Mouse (Mus musculus): ENCODE measurements at regions not wholly inside any gene's neighbourhood (a gene's known extent, or its start where the extent isn't known, plus 50 kb on each side); places are given as distances from the start of the nearest gene placed in this dataset.
"Not testable (repeated sequence)": the region's sequence is repeated elsewhere in the genome, so short reads cannot be mapped to it uniquely, and the experiment has no call there.

DNA sequence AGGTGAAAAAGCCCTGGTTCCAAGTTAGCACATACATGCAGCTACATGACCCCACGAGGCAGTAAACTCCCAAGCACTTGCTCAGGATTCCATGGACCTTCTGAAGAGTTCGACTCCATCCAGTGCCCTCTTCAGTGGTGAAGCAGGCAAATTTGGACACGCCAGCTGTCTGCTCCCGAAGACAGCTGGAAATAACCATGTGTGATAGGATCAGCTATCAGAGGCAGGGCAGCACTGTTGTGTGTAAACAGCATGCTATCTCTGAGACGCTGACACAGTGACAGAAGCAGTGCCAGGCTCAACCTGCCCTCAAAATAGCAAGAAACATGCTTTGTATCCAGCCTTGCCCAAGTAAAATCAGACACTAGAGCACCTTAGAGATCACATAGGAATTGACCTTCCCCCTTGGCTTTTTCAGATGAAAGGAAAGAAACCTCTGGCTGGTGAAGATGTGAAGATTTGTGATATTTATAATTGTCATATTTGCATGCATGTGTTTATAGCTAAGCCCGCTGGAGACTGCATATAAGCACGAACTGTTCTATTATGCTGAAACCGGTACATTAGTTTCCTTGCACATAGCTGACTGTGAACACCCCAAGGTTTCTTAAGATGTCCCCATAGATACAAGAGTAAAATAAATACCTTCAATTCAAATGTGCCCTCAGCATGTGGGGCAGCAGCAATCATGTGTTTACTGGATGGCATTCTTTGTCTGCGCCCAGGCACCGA lies 146.4 kb upstream of the Nrip1 start:
- DNase-seq (ENCODE audit: low spot score), result no peak

DNA sequence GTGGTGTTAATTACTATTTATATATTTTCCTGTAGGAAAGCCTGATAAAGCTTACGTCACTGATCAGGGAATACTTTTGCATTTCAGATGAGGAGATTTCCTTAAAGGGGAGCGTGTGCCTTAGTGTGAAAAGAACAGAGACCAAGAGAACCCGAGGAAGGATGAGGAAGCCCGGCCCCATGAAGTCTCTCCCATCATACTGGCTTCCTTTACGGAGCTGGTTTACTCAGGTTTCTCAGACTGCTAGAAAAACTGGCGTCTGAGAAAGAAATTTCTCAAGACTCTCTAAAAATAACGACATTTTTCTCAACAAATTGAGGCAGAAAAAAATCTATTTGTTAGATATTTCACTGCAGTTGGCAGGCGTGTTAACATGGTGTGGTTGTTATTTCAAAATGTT lies 137.2 kb upstream of the Nrip1 start:
- no peak for DNase-seq (ENCODE audit: low spot score)

DNA sequence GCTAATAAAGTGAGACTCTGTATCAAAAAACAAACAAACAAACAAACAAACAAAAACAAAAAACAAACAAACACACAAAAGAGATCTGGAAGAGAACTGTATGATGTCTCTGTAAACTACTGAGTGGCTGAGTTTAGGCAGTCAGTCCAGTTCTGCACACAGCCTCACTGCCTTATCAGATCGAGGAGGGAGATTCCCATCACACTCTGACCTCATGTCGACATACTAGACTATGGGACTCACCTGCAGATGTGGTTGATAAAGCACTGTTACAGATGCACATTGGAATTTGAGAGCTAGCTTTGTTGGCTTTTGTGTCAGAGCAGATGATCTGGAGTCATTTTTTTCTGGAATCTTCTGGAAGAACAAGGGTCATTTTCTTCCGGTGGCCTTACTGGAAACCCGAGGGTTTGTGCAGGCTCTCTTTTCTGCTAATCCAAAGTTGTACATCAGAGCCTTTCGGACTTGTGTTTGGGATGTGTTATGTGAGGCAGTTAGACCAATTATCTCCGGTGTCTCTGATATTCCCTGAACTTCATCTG lies 135.6 kb upstream of the Nrip1 start:
- no peak for DNase-seq (ENCODE audit: low spot score)

DNA sequence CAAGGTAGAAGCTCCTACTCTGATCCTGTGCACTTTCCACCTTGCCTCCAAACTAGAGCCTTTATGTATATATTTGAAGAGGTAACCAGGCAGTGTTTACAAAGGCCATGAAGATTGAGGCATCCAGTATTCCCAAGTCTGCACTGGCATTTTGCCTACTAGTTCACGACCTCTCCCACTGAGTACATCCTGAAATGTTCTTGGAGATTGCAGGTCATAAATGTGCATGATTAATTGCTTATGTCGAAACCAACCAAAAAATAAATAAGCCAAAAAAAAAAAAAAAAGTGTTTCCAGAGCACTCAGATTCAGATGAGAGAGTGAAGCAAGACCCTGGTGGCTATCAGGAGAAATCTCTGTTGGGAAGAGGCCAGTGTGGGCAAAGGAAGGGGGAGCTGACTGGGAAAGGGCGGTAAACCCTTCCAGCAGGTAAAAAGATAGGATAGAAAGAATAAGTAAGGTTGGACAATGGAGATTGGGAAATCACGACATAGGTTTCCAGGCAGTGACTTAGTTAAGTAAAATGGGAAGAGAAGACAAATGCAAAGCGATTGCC lies 133.6 kb upstream of the Nrip1 start:
- no peak for DNase-seq (ENCODE audit: low spot score)

DNA sequence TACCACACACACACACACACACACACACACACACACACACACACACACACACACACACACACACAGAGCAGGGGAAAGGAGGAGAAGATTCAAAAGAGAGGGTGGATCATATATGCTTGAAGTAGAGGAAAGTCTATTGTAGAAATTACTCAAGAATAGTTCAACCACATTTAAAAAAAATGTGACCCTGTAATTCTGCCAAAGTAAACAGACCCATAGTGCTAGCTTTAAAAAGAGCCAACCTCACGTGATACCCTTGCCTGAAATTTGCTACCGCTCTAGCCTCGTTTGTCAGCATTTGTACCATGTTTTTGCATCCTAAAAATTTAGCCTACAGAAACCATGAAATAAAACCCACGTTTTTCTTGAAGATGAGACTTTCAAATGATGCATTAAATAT lies 132.6 kb upstream of the Nrip1 start:
- DNase-seq (ENCODE audit: low spot score), result no peak

DNA sequence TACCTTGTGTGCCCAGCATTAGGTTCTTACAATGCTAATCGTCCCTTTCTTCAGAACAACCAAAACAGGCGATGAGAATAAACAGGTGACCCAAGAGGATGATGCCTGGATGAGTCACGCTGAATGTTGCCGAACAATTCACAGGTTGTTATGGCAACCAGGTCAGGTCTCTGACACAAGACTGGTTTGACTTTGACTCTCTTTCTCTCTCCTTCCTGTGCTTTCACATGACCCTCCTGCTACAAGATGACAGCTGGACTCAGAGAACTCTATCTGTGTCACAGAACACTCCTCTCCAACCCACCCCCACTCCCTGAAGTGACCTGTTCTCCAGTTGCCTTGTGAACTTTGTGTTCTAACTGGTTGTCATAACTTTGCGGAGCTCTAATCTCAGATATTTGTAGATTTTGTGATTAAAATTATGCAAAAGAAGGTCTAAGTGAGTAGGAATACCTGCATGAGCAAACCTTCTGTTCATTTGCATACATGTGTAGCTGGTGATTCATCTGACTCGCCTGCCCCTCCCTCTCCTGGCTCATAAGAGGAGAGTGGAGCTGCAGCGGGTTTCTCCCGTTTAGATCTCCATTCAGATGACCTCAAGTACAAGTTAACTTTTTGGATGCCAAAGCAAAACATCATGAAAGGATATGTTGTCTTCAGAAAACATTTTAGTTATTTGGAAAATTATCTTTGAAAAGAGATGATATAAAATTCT lies 126.2 kb upstream of the Nrip1 start:
- no peak for DNase-seq (ENCODE audit: low spot score)

DNA sequence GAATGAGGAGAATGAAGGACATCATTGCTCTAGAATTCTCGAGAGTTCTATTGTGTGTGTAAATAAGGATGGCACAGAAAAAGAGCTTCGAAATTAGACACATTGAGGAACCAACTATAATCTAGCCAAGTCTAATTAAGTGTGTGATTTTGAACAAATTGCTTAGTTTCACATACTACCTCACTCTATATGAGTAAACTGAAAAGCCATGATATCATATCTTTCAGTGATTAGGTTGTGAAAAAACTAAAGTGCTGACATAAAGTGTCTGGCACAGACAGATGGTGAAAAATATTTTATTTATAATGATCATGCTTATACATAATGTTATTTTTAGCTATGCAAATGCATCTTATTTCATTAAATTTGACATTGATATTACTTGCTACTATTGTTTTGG lies 124.6 kb upstream of the Nrip1 start:
- DNase-seq (ENCODE audit: low spot score), result no peak

DNA sequence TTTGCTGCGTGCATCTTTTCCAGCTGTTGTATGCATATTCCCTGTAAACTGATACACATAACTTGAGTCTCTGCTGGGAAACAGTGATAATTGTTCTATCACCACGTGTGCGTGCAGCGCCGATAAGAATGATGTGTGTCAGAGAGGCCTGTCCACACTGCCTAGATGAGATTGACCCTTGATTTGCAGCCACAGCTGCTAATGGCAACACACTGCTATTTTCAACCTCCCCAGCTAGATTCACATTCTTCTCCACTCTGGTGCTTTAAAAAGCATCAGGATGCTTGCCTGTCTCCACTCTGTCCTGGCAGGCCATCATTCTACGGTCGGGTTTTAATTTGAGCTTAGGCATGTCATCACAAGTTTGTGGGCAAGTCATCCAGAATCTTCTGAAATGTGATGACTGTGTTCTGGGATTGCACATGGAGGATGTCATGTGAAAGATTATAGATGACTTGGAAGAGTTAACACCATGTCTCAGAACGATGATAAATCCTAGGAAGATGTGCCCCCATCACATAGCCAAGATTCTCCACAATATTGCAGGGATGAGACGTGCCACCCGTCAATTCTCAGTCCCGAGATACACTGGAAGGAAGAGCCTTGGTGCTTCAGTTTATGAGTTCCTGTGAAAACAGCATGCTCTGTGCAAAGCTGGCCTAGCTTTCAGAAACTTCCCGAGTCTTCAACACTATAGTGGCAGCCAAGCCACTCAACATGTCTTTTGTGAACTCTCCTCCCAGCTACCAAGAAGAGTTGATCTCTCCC lies 123.6 kb upstream of the Nrip1 start:
- DNase-seq (ENCODE audit: low spot score), result no peak

DNA sequence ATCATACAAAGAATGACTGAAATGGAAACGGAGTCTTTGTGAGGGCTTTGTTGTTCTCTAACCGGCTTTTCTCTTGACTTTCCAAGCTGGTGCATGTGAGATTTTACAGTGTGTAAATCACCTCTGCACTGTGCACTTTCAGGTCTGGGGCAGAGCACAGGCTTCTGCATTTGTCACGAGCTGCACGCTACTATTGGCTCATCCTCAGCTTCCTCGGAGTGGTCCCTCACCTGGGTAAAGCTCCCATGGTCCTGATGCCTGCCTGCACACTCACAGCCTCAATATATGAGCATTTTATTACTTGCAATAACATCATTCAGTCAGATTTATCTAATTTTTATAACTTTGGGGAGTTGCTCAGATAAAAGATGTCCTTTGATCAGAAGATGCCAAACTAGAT lies 109.8 kb upstream of the Nrip1 start:
- DNase-seq (ENCODE audit: low spot score), result no peak

DNA sequence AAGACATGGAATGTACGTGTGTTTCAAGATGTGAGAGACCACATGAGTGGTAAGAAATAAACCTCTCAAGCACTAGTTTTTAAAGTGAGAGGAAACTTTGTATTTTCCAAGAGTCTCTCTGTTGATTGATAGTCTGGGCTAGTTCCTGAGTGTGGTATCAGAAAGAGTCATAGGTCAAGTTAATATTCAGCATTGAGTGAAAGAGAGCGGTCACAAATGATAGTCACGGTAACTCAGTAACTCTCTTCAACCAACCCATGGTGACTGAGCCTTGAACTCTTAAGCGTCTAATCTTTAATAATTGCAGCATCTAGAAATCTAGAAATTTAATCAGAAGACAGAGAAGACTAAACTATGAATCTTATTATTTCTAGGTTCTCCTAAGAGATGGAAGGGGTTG lies 108.3 kb upstream of the Nrip1 start:
- no peak for DNase-seq (ENCODE audit: low spot score)

DNA sequence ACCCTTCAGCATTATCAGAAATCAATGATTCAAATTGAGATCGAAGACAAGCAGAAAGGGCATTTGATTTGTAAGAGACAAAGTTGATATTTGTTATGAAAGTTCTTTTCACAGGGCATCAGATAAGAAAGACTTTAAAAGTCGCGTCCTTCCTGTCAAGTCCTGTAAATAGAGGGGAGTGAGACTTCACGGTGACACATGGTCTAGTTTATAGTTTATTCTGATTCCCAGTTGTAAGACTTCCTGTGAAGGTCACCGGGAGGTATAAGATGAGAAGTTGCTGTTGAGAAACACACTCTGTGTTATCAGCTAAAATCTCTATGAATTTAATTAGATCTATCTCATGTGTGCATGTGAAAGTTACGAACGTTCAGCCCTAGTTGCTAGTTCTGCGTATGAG lies 103.8 kb upstream of the Nrip1 start:
- no peak for DNase-seq (ENCODE audit: low spot score)

DNA sequence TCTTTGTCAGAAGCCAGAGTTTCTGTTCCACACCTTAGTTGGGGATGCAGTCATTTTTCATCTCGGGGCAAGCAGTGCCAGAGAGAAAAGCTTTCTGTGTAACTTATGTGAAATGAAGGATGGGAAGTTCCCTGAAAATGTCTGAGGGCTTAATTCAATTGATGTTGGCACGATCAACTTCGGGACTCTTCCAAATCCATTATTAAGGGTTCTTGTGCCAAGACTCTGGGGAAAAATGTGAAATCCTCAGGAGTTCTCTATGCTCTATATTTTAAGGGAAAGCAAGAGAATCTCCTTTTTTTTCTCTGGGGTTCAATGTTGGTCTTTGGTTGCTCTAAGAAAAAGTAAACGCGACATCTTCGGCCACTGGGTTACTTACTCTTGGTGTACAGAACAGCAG lies 100.9 kb upstream of the Nrip1 start:
- DNase-seq (ENCODE audit: low spot score), result no peak

DNA sequence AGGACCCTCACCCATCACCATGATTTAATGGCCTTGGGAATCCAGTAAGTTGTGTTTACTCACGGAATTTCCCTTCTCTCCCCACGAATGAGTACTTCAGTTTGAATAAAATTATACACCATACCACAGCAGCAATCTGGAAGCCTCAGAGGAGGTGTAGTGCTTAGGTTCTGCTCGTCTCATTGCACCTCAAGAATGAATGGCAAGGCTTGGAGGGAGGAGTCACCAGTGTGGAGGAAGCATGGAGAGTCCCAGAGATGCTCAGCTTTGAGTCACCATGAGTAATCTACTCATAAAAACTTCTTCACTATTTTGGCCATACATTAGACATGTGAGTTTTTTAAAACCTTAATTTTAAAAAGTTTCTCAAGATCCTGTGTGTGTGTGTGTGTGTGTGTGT lies 98.8 kb upstream of the Nrip1 start:
- DNase-seq (ENCODE audit: low spot score), result no peak

DNA sequence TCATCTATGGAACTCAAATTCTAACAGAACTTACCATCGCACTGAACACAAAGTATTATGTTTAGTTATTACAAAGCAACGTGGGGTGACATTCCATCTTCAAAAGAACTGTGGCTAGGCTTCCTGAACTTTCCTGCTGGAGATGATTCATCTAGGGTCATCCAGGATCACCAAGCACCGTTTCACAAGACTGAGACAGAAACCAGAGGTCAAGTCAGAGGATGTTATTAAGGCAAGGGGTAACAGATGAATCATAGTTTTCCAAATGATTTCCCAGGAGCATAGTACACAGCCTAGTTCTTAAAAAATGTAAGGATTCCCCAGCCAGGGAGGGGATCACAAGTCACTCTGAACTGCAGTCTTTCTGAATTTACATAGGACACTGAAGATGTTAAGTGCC lies 97.5 kb upstream of the Nrip1 start:
- no peak for DNase-seq (ENCODE audit: low spot score)

DNA sequence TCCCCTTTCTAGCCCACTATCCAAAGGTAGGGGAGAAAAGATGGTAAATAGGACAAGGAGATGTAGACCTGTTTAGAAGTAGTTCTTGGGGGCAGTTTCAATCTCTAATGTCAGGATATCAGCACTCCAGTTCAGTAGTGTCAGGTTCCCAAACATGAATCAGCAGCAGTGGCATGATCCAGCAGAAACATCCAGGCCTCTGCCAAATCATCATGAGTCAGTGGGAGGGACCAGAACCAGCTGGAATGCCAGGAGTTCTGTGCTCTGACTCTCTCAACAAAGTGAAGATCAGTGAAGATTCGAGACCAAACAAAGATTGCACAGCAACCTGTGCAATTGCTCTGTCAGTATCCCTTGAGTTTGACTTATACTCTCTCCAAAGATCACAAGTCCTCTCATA lies 85.9 kb upstream of the Nrip1 start:
- DNase-seq (ENCODE audit: low spot score), result no peak

DNA sequence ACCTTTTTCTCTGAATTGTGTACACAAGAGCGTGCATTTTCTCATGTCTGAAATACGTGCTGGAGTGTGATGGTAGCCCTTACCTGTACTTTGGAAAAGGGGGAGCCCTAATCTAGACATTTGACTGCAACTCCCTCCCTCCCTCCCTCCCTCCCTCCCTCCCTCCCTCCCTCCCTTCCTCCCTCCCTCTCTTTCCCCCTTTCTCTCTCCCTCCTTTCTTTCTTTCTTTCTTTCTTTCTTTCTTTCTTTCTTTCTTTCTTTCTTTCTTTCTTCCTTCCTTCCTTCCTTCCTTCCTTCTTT lies 82.6 kb upstream of the Nrip1 start:
- DNase-seq (ENCODE audit: low spot score), result not testable (repeated sequence)

DNA sequence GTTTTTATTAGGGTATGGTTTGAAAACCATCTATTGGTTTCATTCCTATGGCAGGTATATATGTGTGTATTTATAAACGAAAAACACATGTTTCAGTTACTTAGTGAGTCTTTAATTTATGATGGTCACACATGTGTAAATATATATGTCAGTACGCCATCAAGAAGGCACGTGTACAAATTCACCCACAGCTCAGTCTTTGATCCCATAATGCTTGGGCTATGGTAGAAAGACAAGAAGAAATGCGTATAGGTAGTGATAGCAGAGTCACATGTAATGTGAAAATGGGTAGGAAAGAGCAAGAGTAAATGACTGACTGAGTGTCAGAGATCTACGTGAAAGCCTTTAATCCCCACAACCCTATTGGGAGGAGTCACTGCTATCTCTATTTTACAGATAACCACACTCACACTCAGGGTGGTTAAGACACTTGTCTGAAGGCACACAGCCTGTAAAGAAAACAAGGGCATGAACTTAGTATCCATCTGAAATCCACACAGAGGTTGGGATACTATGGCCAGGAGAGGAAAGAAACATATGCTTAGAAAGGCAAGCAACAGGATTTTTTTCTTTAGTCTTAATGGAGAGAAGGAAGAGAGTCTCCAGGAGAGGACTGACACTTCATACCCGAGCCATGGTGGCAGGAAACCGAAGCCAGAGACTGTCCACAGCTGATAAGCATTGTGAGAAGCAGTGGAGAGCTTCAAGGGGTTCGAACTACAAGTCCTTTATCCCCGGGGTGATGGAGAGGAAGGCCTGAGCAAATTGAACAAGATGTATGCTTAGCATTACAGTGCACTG lies 82.1 kb upstream of the Nrip1 start:
- DNase-seq (ENCODE audit: low spot score), result no peak

DNA sequence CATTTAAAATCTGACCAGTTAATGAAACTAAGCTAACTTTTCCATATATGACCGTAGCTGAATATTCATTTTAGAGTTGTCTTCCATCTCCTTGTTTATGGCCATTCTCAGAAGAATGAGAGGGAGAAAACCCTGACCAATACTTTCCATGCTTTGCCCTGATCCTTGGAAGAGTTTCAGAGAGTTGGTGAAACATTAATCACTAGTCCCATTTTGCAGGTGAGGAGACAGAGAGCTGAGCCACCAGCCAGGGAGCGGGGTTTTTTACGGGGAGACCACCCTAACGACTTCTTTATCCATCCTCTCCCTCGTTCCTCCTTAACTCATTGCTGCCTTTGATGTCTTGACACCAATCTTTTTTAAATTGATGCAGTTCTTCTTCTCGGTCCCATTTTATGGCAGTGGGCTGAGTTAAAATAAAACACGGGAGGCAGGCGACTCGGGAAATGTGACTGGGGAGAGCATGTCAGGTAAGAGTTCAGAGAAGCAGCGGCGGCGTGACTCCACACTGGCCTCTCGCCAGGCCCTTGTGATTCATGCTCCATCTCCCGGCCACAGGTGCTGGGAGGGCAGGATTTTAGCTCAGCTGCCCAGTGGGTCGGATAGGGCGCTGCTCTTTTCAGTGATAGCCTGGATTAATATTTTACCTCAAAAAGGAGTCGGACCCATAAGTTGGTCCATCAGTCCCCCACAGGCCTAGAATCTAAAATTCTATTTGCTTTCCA lies 81.3 kb upstream of the Nrip1 start:
- DNase-seq (ENCODE audit: low spot score), result no peak

DNA sequence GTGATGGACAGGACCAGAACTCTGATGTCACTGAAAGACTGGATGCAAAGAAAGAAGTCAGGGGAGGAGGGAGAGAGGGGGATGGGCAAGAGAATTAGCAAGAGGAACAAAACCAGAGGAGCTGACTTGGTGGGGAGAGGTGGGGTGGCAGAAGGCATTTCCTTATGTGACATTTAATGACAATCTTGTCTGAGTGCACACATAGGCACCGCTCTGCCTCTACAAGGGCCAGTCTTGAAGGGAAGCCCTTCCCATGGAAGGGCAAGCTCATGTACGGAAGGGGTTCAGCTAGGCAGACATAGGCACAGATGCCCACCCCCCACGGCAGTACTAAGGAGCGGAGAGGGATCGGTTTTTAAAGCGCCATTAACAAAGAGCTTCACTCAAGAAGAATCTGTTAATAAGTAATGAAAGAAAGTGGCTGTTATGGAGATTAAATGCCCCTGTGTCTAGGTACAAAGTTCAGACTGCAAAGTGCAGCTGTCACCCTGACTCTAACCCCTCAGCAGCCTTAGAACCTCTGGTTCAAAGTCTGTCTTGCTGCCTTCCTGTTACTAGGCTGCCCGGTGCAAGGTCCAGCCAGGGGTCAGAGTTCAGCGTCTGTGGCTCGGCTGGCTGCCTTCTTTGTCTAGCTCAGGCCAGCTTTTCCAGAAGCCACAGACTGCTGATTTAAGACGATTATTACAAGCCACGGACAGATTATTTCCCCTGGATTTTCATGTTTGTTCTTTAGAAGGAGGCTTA lies 80.0 kb upstream of the Nrip1 start:
- peak; percentile 41 for DNase-seq (ENCODE audit: low spot score)

DNA sequence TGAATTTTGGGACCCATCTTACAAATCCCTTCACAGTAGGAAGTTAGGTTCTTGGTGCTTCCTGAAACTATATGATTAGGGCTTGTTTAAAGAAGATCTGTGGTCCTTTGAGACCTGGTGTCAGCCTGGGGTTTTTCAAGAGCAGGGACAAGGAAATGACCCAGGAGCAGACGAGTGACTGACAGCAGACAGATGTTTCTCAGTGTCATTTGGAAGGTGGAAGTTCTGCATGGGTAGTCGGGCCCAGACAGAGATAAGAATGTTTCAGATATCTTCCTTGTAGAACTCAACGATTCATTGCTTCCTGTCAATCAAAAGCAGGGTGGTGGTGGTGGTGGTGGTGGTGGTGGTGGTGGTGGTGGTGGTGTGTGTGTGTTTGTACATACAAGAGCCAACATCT lies 75.1 kb upstream of the Nrip1 start:
- no peak for DNase-seq (ENCODE audit: low spot score)

DNA sequence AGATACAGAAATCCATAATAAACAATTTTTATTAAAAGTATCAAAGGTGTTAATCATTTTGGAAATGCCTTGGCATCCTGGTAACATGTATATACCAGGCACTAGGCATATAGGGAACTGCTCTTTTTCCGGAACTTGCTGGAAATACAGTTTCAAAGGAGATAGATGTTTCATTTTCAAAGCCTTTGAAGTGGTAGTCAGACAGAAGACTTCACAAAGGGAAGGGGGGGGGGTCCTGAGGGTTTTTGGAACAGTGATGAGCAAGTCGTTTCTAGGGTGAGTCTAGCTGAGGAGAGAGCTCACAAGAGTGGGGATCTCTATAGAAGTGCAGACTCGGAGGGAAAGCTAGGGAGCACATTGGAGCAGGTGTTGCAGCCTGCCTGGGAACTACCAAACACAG lies 73.4 kb upstream of the Nrip1 start:
- DNase-seq (ENCODE audit: low spot score), result no peak
